Mouse (Mus musculus): Measurements from ENCODE around the gene Mex3d. TPM values are rescaled to one million over a fixed set of nuclear protein-coding genes. Genes with fewer than 3 reads are reported as not detected.

Gene Mex3d
- polyA plus RNA-seq, 1 experiment, result 3.7 TPM

DNA sequence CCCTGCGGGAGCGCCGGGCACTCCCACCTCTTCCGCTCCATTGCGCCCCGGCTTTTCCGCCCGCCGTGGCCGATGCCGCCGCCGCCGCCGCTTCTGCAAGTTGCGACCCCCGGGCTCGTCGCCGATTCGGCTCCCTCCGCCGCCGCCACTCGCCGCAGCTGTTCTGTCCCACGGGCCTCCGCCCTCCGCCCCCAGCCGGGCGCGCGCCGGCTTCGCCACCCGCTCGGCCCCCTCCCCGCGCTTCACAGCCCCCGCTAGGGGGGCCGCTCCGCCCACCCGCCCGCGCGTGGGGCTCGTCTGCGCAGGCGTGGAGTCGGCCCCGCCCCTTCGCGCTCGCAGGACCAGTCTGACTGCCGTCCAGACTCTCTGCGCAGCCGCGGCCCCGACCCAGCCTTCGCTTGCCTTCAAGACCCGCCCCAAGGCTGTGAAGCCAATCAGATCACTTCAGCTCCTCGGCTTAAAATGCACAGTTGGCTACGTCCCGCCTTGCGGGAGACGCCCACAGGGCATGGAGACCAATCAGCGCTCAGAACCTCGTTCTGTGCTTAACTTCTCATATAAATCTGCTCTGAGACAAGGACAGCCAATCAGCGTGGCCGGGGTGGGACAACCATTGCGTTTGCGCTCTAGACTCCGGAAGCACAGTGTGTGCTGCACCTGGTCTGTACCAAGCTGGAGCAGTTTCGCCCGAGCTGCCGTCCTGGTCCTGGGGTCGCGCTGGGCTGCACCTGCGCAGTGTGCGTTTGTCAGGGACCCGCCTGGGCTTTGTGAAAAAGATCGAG is 11.9 kb upstream of the Mex3d start, which contains the start of gene Mbd3:
Mbd3 (minus strand) TSS at position 360 of the 782 bp plus-strand sequence.
- peaks cover 11% of the 10 kb centered on the region; the same call in 1 of the 2 replicates for H3K4me1 ChIP-seq (ENCODE audit: control insufficient read depth, insufficient read depth, insufficient read length, low read length)
- peak within 1 kb of the TSS; percentile 86 for H3K4me3 ChIP-seq (ENCODE audit: insufficient read depth, low read depth, low read length)
- H3K27ac ChIP-seq (replicated peaks; ENCODE audit: low read depth, low read length), result peak within 1 kb of the TSS; percentile 94

DNA sequence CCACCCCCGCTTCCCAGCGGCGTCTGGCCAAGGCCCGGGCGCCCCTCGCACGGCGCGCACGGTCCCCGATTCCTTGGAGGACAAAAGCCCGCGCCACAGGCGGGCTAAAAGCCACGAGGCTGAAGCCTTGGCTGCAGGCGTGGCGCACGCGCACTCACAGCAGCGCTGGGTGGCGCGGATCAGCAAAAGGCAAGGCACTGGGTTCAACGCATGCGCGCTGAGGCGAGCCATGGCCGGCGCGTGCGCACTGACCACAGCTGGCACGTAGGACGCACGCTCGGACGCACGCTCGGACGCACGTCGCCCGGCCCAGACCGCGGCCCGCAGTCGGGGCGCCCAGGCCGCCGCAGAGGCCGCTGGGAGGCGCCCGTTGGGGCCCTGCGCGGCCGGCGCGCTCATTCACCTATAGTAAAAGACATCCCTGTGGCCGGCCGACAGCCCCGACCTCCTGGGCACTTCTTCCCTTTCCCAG is 11.3 kb upstream of the Mex3d start:
- Histone ChIP-seq H3K4me3 (ENCODE audit: insufficient read depth, low read depth, low read length) (peak overlapping the region; percentile 86), H3K4me1 (ENCODE audit: control insufficient read depth, insufficient read depth, insufficient read length, low read length) (peaks cover 11% of the 10 kb centered on the region; the same call in 1 of the 2 replicates)

DNA sequence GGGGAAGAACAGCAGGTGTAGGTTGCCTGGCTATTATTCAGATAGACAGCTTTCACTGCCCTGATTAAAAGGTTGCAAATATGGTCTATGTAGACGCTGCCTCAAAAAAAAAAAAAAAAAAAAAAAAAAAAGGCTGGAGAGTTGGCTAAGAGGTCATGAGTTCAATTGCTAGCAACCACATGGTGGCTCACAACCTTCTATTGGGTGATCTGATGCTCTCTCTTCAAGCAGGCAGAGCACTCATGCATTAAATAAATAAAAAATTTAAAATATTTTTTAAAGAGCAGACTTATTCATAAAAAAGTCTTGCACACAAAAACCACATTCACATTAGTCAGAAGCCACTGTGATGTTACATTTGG is 10.7 kb upstream of the Mex3d start:
- H3K4me1 ChIP-seq (ENCODE audit: control insufficient read depth, insufficient read depth, insufficient read length, low read length), result peaks cover 11% of the 10 kb centered on the region; the same call in 1 of the 2 replicates
- peak overlapping the region; percentile 55 for H3K4me3 ChIP-seq (ENCODE audit: insufficient read depth, low read depth, low read length)
- H3K27ac ChIP-seq (replicated peaks; ENCODE audit: low read depth, low read length), result no peak overlapping the region; the same call in 1 of the 2 replicates

More for the DNA sequence above, 11.3 kb upstream of the Mex3d start:
- H3K27ac ChIP-seq (replicated peaks; ENCODE audit: low read depth, low read length), result peak overlapping the region; percentile 94

DNA sequence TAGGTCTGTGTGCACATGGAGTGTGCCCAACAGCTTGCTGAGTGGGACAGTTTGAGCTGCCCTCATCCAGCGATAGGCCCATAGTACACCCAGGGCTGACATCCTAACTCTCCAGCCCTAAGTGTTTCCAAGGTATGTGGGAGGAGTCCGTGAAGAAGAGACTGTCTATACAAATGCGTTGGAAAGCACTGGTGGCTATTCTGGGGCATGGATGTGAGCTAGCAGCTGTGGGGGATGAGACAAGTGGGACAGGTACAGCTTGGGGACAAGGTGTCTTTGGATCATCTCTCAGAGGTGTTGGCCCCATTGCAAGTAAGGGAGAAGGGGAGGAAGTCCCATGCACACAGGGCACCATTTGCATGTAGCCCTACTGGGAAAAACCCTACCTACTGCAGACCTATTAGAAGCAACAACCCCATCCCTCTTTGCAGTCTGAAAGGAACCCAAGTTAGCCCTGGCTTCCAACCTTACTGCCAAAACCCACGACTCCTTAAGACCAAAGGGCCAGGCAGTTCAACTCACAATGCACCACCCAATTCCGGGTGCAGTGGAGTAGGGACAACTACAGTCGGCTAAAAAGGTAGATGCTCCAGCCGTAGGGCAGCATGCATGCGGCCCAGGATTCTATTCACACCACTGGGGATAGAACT is 10.2 kb upstream of the Mex3d start:
- Histone ChIP-seq H3K4me1 (ENCODE audit: control insufficient read depth, insufficient read depth, insufficient read length, low read length) (peaks cover 11% of the 10 kb centered on the region; the same call in 1 of the 2 replicates), H3K27ac (replicated peaks; ENCODE audit: low read depth, low read length) (no peak overlapping the region), H3K4me3 (ENCODE audit: insufficient read depth, low read depth, low read length) (no peak overlapping the region)

DNA sequence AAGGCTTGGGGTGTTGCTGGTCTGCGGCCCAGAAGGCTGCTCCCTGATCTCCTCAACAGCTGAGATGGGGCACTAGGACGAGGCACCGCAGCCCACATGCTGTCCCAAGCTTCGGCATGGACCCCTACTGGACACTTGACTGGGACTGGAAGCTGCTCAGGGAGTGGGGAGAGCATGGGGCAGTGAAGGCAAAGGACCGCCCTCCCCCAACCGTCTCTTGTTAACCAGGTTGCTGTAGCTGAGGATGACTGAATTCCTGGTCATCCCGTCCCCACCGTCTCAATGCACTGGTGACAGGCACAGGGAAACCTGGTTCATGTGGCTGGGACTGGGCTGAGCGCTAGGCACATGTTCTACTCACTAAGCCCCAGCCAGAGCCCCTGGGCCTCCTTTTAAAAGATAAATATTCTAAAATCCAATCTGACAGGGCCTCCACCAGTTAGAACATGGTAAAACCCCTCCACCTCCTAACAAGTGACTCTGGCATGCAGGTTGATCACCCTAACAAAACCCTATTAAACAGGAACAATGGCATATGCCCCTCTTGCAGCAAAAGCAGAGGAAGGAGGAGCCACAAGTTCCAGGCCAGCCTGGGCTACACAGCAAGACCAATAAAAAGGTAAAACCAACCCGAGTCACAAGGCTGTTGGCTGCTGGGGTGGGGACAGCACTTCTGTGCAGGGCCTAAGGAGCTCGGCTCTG is 9.5 kb upstream of the Mex3d start:
- Histone ChIP-seq H3K4me3 (ENCODE audit: insufficient read depth, low read depth, low read length) (no peak overlapping the region), H3K27ac (replicated peaks; ENCODE audit: low read depth, low read length) (no peak overlapping the region), H3K4me1 (ENCODE audit: control insufficient read depth, insufficient read depth, insufficient read length, low read length) (peaks cover 11% of the 10 kb centered on the region; the same call in 1 of the 2 replicates)

DNA sequence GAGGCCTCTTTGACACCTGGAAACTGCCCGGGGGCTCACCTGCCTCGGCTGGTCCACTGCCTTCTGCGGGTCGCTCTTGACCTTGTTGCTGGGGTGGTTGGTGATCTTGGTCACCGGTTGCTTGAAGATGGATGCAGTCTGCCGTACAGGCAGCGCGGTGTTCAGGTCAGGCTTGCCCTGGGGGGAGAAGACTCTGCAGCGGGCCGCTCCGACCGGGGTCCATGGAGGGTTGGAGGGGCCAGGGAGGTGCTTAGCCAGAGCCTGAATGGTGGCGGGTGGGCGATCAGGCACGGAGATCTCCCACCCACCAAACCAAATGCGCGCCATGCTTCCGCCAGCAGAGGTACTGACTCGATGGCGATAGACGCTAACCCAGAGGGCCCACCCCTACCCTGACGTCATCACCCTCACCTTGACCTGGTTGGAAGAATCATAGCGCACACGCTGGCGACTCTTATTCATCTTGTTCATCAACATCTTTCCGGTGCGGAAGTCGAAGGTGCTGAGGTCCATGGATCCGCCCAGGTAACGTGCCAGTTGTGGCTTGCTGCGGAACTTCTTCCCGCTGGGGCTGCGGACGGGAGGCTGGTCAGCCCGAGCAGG is 7.7 kb upstream of the Mex3d start:
- H3K4me1 ChIP-seq (ENCODE audit: control insufficient read depth, insufficient read depth, insufficient read length, low read length), result peaks cover 9% of the 10 kb centered on the region; the same call in 1 of the 2 replicates
- no peak overlapping the region for H3K27ac ChIP-seq (replicated peaks; ENCODE audit: low read depth, low read length)
- H3K4me3 ChIP-seq (ENCODE audit: insufficient read depth, low read depth, low read length), result no peak overlapping the region

DNA sequence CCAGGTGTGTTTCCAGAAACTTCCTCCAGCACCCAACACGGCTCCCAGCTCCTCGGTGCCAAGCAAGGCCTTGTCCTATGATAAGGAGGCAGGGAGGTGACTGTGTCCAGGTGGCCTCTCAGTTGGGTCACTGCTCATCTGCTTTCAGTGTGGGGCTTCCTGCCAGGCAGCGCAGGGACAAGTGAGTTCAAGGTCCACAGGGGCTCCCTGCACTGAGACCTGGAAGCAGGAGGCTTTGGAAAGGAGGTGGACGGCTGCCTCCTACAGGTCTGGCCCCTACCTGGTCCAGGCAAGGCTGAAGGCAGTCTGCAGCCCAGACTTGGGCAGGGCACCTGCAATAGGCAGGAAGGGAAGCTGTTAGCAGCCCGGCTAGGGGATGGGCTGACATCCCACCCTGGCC is 5.2 kb upstream of the Mex3d start:
- Histone ChIP-seq H3K4me1 (ENCODE audit: control insufficient read depth, insufficient read depth, insufficient read length, low read length) (peaks cover 5% of the 10 kb centered on the region; the same call in 1 of the 2 replicates), H3K4me3 (ENCODE audit: insufficient read depth, low read depth, low read length) (no peak overlapping the region)

DNA sequence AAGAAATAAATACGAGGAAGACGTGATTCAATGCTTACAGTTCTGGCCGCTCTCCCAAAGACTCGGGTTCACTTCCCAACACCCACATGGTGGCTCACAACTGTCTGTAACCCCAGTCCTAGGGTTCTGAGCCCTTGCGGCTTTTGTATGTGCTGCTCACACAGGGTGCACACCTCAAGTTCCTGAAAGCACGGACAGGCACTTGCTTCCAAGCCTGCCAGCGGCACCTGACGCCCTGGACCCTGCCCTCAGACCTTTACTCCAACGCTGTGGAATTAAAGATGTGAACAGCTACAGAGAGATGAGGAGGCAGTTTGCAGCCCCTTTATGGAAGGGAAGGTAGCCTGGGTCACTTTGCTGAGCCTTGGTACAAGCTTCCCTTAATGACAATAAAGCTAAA is 3.2 kb upstream of the Mex3d start:
- H3K27ac ChIP-seq (replicated peaks; ENCODE audit: low read depth, low read length), result no peak overlapping the region
- H3K4me1 ChIP-seq (ENCODE audit: control insufficient read depth, insufficient read depth, insufficient read length, low read length), result peaks cover 7% of the 10 kb centered on the region; the same call in 1 of the 2 replicates
- H3K4me3 ChIP-seq (ENCODE audit: insufficient read depth, low read depth, low read length), result no peak overlapping the region

More for the DNA sequence above, 5.2 kb upstream of the Mex3d start:
- H3K27ac ChIP-seq (replicated peaks; ENCODE audit: low read depth, low read length), result no peak overlapping the region

DNA sequence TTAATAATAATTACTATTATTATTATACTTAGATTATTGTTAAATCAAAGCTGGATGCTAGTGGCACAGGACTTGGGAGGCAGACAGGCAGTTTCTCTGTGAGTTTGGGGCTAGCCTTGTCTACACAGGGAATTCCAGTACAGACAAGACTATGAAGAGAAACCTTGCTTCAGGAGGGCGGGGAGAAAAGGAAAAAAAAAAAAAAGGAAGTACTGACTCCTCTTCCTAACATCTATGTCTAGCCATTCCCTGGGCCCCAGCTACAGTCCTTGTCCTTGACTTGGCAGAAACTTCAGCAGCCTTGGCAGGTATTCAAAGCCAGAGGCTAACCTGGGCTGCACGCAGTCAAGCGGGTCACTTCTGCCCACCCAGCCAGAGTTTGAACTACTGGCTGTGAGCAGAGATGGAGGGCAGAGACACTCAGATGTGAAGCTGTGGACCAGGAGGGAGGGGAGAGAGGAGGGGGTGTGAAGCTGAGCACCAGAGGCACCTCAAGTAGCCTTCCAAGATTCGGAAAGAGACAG is 1.8 kb upstream of the Mex3d start:
- Histone ChIP-seq H3K4me3 (ENCODE audit: insufficient read depth, low read depth, low read length) (no peak overlapping the region), H3K27ac (replicated peaks; ENCODE audit: low read depth, low read length) (no peak overlapping the region)

DNA sequence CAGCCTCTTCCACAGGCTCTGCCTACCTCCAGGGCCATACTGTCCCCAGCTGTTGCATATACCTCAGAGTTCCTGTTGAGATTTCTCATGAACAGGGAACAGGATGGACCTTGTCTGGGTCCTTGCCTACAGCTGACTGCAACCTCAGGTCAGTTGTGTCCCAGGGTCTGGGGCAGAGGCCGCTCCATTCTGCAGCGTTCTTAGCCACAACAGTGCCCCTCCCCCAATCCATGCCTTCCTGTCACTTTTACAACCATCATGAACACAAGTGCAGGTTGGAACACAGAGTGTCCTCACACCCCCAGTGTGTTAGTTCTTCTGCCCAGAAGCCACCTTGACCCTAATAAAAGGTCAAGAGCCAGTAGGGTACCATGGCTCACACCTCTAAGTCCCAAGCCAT is 1.3 kb upstream of the Mex3d start:
- Histone ChIP-seq H3K4me3 (ENCODE audit: insufficient read depth, low read depth, low read length) (no peak overlapping the region), H3K4me1 (ENCODE audit: control insufficient read depth, insufficient read depth, insufficient read length, low read length) (peaks cover 19% of the 10 kb centered on the region), H3K27ac (replicated peaks; ENCODE audit: low read depth, low read length) (no peak overlapping the region)

More for the DNA sequence above, 1.8 kb upstream of the Mex3d start:
- peaks cover 18% of the 10 kb centered on the region for H3K4me1 ChIP-seq (ENCODE audit: control insufficient read depth, insufficient read depth, insufficient read length, low read length)

DNA sequence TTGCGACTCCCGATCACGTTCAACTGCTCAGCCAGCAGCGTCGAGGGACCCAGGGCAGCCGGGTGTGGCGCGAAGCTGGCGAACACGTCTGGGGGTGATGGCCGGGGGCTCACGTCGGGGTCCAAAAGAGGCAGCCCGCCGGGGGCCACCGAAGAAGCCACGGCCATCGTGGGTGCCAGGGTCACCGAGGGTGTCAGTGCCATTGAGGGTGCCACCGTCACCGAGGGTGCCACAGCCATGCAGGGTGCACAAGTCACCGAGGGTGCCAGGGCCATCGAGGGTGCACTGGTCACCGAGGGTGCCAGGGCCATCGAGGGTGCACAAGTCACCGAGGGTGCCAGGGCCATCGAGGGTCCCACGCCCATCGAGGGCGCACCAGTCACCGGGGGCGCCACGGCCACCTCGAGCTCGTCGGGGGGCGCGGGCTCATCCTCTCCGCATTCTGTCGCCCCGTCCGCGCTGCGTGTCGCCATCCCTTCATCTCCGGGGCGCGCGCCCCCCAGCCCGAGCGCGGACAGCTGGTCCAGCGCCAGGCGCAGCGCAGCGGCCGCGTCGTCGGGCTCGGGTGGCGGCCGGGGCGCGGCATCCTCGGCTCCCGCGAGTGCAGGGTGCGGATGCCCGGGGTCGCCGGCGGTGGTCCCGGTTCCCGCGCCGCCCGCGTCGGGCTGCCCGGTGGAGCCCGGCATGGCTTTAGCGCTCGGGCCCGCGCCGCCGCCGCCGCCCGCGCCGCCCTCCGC is 556 bp downstream of the Mex3d start:
- Histone ChIP-seq H3K4me3 (ENCODE audit: insufficient read depth, low read depth, low read length) (peak overlapping the region; percentile 75), H3K27ac (replicated peaks; ENCODE audit: low read depth, low read length) (no peak overlapping the region), H3K4me1 (ENCODE audit: control insufficient read depth, insufficient read depth, insufficient read length, low read length) (peaks cover 19% of the 10 kb centered on the region)

DNA sequence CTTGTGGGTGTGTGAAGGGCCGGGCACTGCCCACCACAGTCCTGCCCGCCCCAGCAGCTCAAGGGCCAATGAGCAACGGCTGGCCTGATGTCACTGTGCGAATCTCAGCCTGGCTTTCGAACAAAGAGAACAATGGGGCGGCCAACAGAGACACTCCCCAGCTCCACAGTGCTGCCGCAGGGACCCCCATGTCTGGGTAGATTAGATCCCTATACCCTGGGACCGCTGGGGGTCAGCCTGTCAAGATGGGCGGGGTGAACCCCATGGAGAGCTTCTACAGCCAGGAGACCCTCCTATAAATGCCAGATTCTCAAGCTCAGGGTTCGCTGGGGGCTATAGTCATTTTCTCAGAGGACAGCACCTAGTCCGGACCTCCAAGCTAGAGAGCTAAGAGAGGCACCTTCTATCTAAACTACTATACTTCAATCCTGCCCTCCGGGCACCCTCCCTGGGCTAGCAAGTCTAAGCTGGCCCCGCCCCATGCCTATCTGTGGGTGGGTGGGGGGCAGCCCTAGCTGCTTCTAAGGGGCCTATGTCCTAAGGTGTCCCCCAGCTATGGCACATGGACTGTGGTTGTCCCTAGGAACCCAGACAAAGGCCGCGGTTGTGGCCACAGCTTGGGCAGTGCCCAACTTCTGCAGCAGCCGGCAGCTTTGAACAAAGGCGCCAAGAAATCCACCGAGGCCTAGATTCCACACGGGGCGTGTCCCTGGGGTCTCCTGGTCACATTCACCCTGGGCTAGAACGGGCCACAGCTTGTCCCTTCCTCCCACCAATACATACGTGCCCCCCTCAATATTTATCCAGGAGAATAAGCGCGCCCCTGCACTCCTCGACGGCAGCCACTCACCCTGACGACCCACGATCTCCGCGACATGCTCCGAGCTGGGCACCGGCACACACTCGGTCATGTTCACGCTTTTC is 1.4 kb downstream of the Mex3d start:
- no peak overlapping the region for H3K27ac ChIP-seq (replicated peaks; ENCODE audit: low read depth, low read length)
- peaks cover 19% of the 10 kb centered on the region for H3K4me1 ChIP-seq (ENCODE audit: control insufficient read depth, insufficient read depth, insufficient read length, low read length)
- peak overlapping the region; percentile 75 for H3K4me3 ChIP-seq (ENCODE audit: insufficient read depth, low read depth, low read length)

DNA sequence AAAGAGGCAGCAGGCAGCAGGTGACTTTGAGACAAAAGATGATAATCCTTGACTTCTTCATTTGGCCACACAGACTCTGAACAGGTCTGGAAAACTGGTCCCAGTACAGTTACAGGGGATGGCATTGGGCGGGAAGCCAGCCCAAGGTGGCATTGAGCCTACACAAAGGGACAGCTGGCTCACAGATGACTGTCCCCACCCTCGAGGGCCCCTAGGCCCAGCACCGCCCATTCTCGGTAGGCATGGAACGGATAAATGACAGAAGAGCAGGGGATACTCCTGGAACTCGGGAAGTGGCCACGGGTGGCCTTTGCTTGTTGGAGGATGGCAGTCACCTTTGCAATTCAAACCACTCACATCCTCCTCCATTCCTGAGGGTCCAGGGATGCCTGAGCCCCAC is 2.1 kb downstream of the Mex3d start:
- Histone ChIP-seq H3K4me1 (ENCODE audit: control insufficient read depth, insufficient read depth, insufficient read length, low read length) (peaks cover 19% of the 10 kb centered on the region), H3K4me3 (ENCODE audit: insufficient read depth, low read depth, low read length) (peak overlapping the region; percentile 75), H3K27ac (replicated peaks; ENCODE audit: low read depth, low read length) (no peak overlapping the region)

Data from brown adipose tissue, adult 24 weeks (tissue).